Comparison of ENCODE assay signal across 8 mouse cellular contexts in the genomic region with DNA sequence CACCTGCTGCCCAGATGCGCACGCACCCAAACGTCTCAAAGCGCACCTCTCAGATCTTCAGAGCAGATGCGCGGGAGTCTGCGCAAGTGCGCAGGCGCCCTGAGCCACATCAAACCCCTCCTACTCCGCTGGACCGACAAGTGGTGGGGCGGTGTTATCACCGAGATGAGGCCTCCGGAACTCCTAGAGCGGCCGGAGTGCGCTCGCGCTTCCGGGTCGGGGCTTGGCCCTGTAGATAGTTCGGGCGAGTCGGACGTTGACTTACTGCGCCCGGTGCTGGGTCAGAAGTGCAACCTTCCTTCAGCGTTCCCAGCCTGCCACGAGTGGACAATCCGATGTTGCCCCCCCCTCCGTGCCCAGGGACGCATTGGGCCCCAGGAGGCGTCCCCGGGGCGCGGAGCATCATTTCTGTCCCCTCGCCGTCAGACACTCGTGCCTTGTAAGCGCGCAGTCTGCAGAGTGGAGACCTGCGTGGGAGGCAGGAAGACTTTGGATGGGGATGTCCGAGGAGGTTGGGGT. TPM values are rescaled to one million over a fixed set of nuclear protein-coding genes. Genes with fewer than 3 reads are reported as not detected.
DNase-seq lines count a peak whose midpoint lies in the region; ATAC-seq and TF ChIP-seq lines count a peak whose summit lies in the region.

No protein-coding gene starts in this region.

- no peak for TF ChIP-seq EP300 in liver, embryonic 14.5 days (IDR thresholded peaks at IDR 0.05; ENCODE audit: low read depth)
- TF ChIP-seq EP300 in stomach, postnatal 0 days (optimal IDR thresholded peaks at IDR 0.05): no peak

- peaks cover 2% of the 10 kb centered on the region; the same call in 1 of the 2 replicates for H3K4me1 ChIP-seq in brown adipose tissue, adult 24 weeks (ENCODE audit: control insufficient read depth, insufficient read depth, insufficient read length, low read length)
- H3K4me1 ChIP-seq in heart, embryonic 15.5 days (replicated peaks): peaks cover 26% of the 10 kb centered on the region
- H3K4me1 ChIP-seq in liver, embryonic 14.5 days (replicated peaks; ENCODE audit: control insufficient read depth in 2 of 2, insufficient read depth in 2 of 2, low read length in 1 of 2): peaks cover 16 to 28% of the 10 kb centered on the region in 2 experiments
- peaks cover 9% of the 10 kb centered on the region for H3K4me1 ChIP-seq in neural tube, embryonic 11.5 days (ENCODE audit: control insufficient read depth, insufficient read depth, low read length)
- H3K4me1 ChIP-seq in stomach, postnatal 0 days (replicated peaks; ENCODE audit: control insufficient read depth, insufficient read depth): peaks cover 2% of the 10 kb centered on the region; the same call in 1 of the 2 replicates

- peaks cover 40% of the 10 kb centered on the region for H3K36me3 ChIP-seq in heart, embryonic 15.5 days
- peaks cover 35% of the 10 kb centered on the region for H3K36me3 ChIP-seq in liver, embryonic 14.5 days (replicated peaks; ENCODE audit: control insufficient read depth, insufficient read depth, low read depth)
- H3K36me3 ChIP-seq in neural tube, embryonic 11.5 days (ENCODE audit: control insufficient read depth, insufficient read depth, low read length): peaks cover 20% of the 10 kb centered on the region
- 0 out of 2 replicates have a peak, but pooled peaks cover 8% of the 10 kb centered on the region for H3K36me3 ChIP-seq in stomach, postnatal 0 days (ENCODE audit: control insufficient read depth, insufficient read depth, low read length)

- peak overlapping the region; percentile 82 for H3K9ac ChIP-seq in heart, embryonic 15.5 days
- peak overlapping the region; percentile 89 for H3K9ac ChIP-seq in liver, embryonic 14.5 days (replicated peaks)
- peak overlapping the region; percentile 69 for H3K9ac ChIP-seq in neural tube, embryonic 11.5 days (ENCODE audit: low read length)
- peak overlapping the region; percentile 92 for H3K9ac ChIP-seq in stomach, postnatal 0 days (ENCODE audit: low read length)

- H3K4me3 ChIP-seq in brown adipose tissue, adult 24 weeks (ENCODE audit: insufficient read depth, low read depth, low read length): peak overlapping the region; percentile 76
- H3K4me3 ChIP-seq in heart, embryonic 15.5 days: peak overlapping the region; percentile 76
- peak overlapping the region; percentile 85 to 94 for H3K4me3 ChIP-seq in liver, embryonic 14.5 days (ENCODE audit: insufficient read depth in 1 of 2, low read depth in 2 of 2, low read length in 2 of 2)
- peak overlapping the region; percentile 51 for H3K4me3 ChIP-seq in neural tube, embryonic 11.5 days (ENCODE audit: low read depth, low read length)
- H3K4me3 ChIP-seq in stomach, postnatal 0 days (ENCODE audit: low read depth, low read length): peak overlapping the region; percentile 72

- peak overlapping the region; percentile 29; the same call in 1 of the 2 replicates for H3K27ac ChIP-seq in brown adipose tissue, adult 24 weeks (replicated peaks; ENCODE audit: low read depth, low read length)
- peak overlapping the region; percentile 77 for H3K27ac ChIP-seq in heart, embryonic 15.5 days
- peak overlapping the region; percentile 58 for H3K27ac ChIP-seq in liver, embryonic 14.5 days
- H3K27ac ChIP-seq in neural tube, embryonic 11.5 days (ENCODE audit: low read depth, low read length): no peak overlapping the region
- peak overlapping the region; percentile 82 for H3K27ac ChIP-seq in stomach, postnatal 0 days (replicated peaks)

- H3K27me3 ChIP-seq in heart, embryonic 15.5 days: no peaks in the 10 kb centered on the region
- no peaks in the 10 kb centered on the region for H3K27me3 ChIP-seq in liver, embryonic 14.5 days (ENCODE audit: control insufficient read depth, insufficient read depth, low read length)
- H3K27me3 ChIP-seq in neural tube, embryonic 11.5 days (ENCODE audit: control insufficient read depth, insufficient read depth, low read length): no peaks in the 10 kb centered on the region
- no peaks in the 10 kb centered on the region for H3K27me3 ChIP-seq in stomach, postnatal 0 days (ENCODE audit: control insufficient read depth, insufficient read depth, low read length)

- H3K9me3 ChIP-seq in heart, embryonic 15.5 days (replicated peaks): no peaks in the 10 kb centered on the region
- H3K9me3 ChIP-seq in liver, embryonic 14.5 days (ENCODE audit: control insufficient read depth, low read length): no peaks in the 10 kb centered on the region
- H3K9me3 ChIP-seq in neural tube, embryonic 11.5 days (ENCODE audit: control insufficient read depth, low read length): no peaks in the 10 kb centered on the region
- H3K9me3 ChIP-seq in stomach, postnatal 0 days (ENCODE audit: control insufficient read depth, low read length): no peaks in the 10 kb centered on the region

- DNase-seq in CD4-positive, CD25-positive, alpha-beta regulatory T cell, adult 2 months (ENCODE audit: low read depth, low spot score): peak; percentile 97
- peak; percentile 91 for DNase-seq in fibroblast of lung, adult 2 months (ENCODE audit: low read depth)
- DNase-seq in kidney, postnatal 25 days: peak; percentile 86 to 97
- DNase-seq in liver, embryonic 14.5 days (ENCODE audit: low read depth in 3 of 3, low spot score in 3 of 3): peak; percentile 93 to 95 (median 95)
- peak; percentile 96 for DNase-seq in neural tube, embryonic 11.5 days (ENCODE audit: low spot score)
- DNase-seq in stomach, postnatal 0 days (ENCODE audit: low spot score): peak; percentile 95

- H3K4me2 ChIP-seq in heart, embryonic 15.5 days: peak overlapping the region; percentile 83
- peak overlapping the region; percentile 94 for H3K4me2 ChIP-seq in liver, embryonic 14.5 days (ENCODE audit: low read depth)
- peak overlapping the region; percentile 66 for H3K4me2 ChIP-seq in neural tube, embryonic 11.5 days (ENCODE audit: low read depth)
- H3K4me2 ChIP-seq in stomach, postnatal 0 days (replicated peaks; ENCODE audit: low read depth): peak overlapping the region; percentile 88

- TF ChIP-seq CTCF in liver, embryonic 14.5 days (IDR thresholded peaks at IDR 0.05; ENCODE audit: low read depth): 0 out of 2 replicates have a peak, but pooled peaks have one; percentile 16
- no peak; the same call in 1 of the 2 replicates for TF ChIP-seq CTCF in stomach, postnatal 0 days (IDR thresholded peaks at IDR 0.05; ENCODE audit: low read depth)

- ATAC-seq in heart, embryonic 15.5 days (replicated peaks; ENCODE audit: insufficient number of reproducible peaks, insufficient read depth, low FRiP score, low read depth): peak; percentile 90
- ATAC-seq in liver, embryonic 14.5 days (ENCODE audit: insufficient read depth): peak; percentile 96
- peak; percentile 90 for ATAC-seq in neural tube, embryonic 11.5 days (ENCODE audit: insufficient read depth, low FRiP score, low TSS enrichment)
- ATAC-seq in stomach, postnatal 0 days (ENCODE audit: low FRiP score, low TSS enrichment): peak; percentile 94

- under 1% methylated on average over 42 of the region's 43 CpGs for WGBS in heart, embryonic 15.5 days
- WGBS in liver, embryonic 14.5 days (ENCODE audit: insufficient replicate concordance): under 1% methylated on average over 43 of the region's 43 CpGs
- under 1% methylated on average over 43 of the region's 43 CpGs for WGBS in neural tube, embryonic 11.5 days
- WGBS in stomach, postnatal 0 days: under 1% methylated on average over 43 of the region's 43 CpGs

RNA-seq across cellular contexts. Expression of a gene that starts 5.9 kb away (rescaled TPM):
- 403 and 404 TPM in 2 replicates for polyA plus RNA-seq in brown adipose tissue, adult 24 weeks (2012; ENCODE audit: insufficient read depth, insufficient read length, missing spikeins)
- polyA plus RNA-seq in heart, embryonic 15.5 days (2015; fragmentation: Nextera tagmentation; extraction: Ambion mirVana): 378 and 402 TPM in 2 replicates
- polyA plus RNA-seq in liver, embryonic 14.5 days (2012; rRNA removed): 248 and 556 TPM in 2 replicates
- 571 and 586 TPM in 2 replicates for polyA plus RNA-seq in liver, embryonic 14.5 days (2014; fragmentation: Nextera tagmentation; extraction: Ambion mirVana)
- polyA plus RNA-seq in neural tube, embryonic 11.5 days (2014; fragmentation: Nextera tagmentation; extraction: Ambion mirVana): 750 and 805 TPM in 2 replicates
- polyA plus RNA-seq in stomach, postnatal 0 days (2015; fragmentation: Nextera tagmentation; extraction: Ambion mirVana): 742 and 777 TPM in 2 replicates

RNA-seq across cellular contexts. Expression of a gene that starts 37.6 kb away (rescaled TPM):
- polyA plus RNA-seq in brown adipose tissue, adult 24 weeks (2012; ENCODE audit: insufficient read depth, insufficient read length, missing spikeins): not detected in 2 replicates
- polyA plus RNA-seq in heart, embryonic 15.5 days (2015; fragmentation: Nextera tagmentation; extraction: Ambion mirVana): 0.23 and 0.77 TPM in 2 replicates
- polyA plus RNA-seq in liver, embryonic 14.5 days (2012; rRNA removed): 0.01 and 0.02 TPM in 2 replicates
- not detected in 2 replicates for polyA plus RNA-seq in liver, embryonic 14.5 days (2014; fragmentation: Nextera tagmentation; extraction: Ambion mirVana)
- 0.17 and 0.18 TPM in 2 replicates for polyA plus RNA-seq in neural tube, embryonic 11.5 days (2014; fragmentation: Nextera tagmentation; extraction: Ambion mirVana)
- polyA plus RNA-seq in stomach, postnatal 0 days (2015; fragmentation: Nextera tagmentation; extraction: Ambion mirVana): 2.1 and 2.3 TPM in 2 replicates
